Mouse (Mus musculus): ENCODE measurements at regions not wholly inside any gene's neighbourhood (a gene's known extent, or its start where the extent isn't known, plus 50 kb on each side); places are given as distances from the start of the nearest gene placed in this dataset.

DNA sequence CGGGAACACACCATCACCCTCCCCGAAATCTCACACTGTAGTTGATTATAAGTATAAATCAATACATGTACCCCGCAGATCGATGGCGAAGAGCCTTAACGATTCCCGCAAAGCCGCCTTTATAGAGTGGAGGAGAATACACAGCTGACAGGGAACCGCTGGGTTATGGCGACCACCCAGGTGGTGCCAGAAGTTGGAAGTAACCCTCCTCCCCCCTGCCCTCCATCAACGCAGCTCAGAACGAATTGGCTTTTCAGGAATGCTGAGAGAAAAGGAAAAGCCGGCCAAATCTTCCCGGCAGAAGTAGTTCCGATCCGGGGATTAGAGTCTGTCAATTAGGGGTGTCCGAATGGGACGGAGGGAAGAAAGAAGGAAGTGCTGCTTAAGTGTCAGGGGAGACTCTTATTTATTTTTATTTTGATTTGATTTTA is 75.6 kb upstream of the Hmga2 start:
- TF ChIP-seq USF2 (conservative IDR thresholded peaks at IDR 0.05; ENCODE audit: low read depth, low read length): no peak
- no peak for TF ChIP-seq HCFC1 (IDR thresholded peaks at IDR 0.05; ENCODE audit: low read depth, low read length)
- no peak for TF ChIP-seq CTCF (conservative IDR thresholded peaks at IDR 0.05 in 1 of 2, IDR thresholded peaks at IDR 0.05 in 1 of 2; ENCODE audit: low read depth in 2 of 2, low read length in 2 of 2)
- no peak for TF ChIP-seq POLR2A (IDR thresholded peaks at IDR 0.05; ENCODE audit: low read depth, low read length)
- TF ChIP-seq RCOR1 (conservative IDR thresholded peaks at IDR 0.05; ENCODE audit: low read depth, low read length): no peak
- no peak for TF ChIP-seq TBP (conservative IDR thresholded peaks at IDR 0.05; ENCODE audit: low read depth, low read length)
- TF ChIP-seq JUN (IDR thresholded peaks at IDR 0.05; ENCODE audit: insufficient read depth, low read depth, low read length): no peak
- TF ChIP-seq ZC3H11A (IDR thresholded peaks at IDR 0.05; ENCODE audit: low read depth, low read length): no peak
- TF ChIP-seq UBTF (IDR thresholded peaks at IDR 0.05; ENCODE audit: low read depth, low read length): no peak
- no peak for TF ChIP-seq POLR2AphosphoS2 (IDR thresholded peaks at IDR 0.05; ENCODE audit: low read depth, low read length)
- TF ChIP-seq BHLHE40 (IDR thresholded peaks at IDR 0.05; ENCODE audit: low read depth, low read length): no peak
- TF ChIP-seq MEF2A (IDR thresholded peaks at IDR 0.05; ENCODE audit: borderline replicate concordance, low read depth, low read length): no peak

All from CH12.LX (cell line).